Mouse (Mus musculus) CH12.LX (cell line): ENCODE measurements at regions not wholly inside any gene's neighbourhood (a gene's known extent, or its start where the extent isn't known, plus 50 kb on each side); places are given as distances from the start of the nearest gene placed in this dataset.

Experiments used
- DNase-seq: peaks from one replicate; pipeline ENCODE4 v3.0.0-alpha.2; 2013; ENCODE audit errors: extremely low read depth
- H3K27ac ChIP-seq: 2 replicates; pipeline ENCODE4 v1.5.1; 2012; ENCODE audit warnings: low read depth, mild to moderate bottlenecking, control low read depth, moderate library complexity; ENCODE audit not compliant: insufficient read depth
- H3K27me3 ChIP-seq: replicated peaks from 2 replicates; pipeline ENCODE3; 2012; ENCODE audit warnings: inconsistent platforms
- H3K36me3 ChIP-seq, 2 experiments: replicated peaks in 1 of 2; 2 replicates each; pipeline versions ENCODE3 to v1.6.1; 2012; ENCODE audit warnings: inconsistent platforms in 1 of 2, low read length in 1 of 2, mild to moderate bottlenecking in 1 of 2, mixed read lengths in 1 of 2, moderate library complexity in 1 of 2; ENCODE audit not compliant: control insufficient read depth in 1 of 2, insufficient read depth in 1 of 2
- H3K4me1 ChIP-seq, 2 experiments: 2 replicates each; pipeline ENCODE4 v1.6.1; 2012; ENCODE audit warnings: inconsistent platforms in 1 of 2, moderate library complexity in 1 of 2; ENCODE audit not compliant: insufficient read depth in 2 of 2, control insufficient read depth in 1 of 2
- H3K4me2 ChIP-seq: 2 replicates; pipeline ENCODE4 v1.6.1; 2012; ENCODE audit warnings: low read depth, mild to moderate bottlenecking, control low read depth; ENCODE audit not compliant: poor library complexity, insufficient read depth, severe bottlenecking
- H3K4me3 ChIP-seq, 3 experiments: fragments of 150-350 bp in 1 of 3; sonication (generic) in 1 of 3; replicated peaks in 1 of 3; 2 replicates each; pipeline versions ENCODE3 to v1.5.1; 2011 to 2012; ENCODE audit warnings: low read depth in 2 of 3, low read length in 2 of 3, mild to moderate bottlenecking in 2 of 3, moderate library complexity in 2 of 3, control low read depth in 1 of 3, improper control_type of control experiment in 1 of 3, inconsistent platforms in 1 of 3, mixed read lengths in 1 of 3; ENCODE audit not compliant: poor library complexity in 1 of 3
- H3K79me2 ChIP-seq: replicated peaks from 2 replicates; pipeline ENCODE4 v1.6.1; 2012; ENCODE audit warnings: mild to moderate bottlenecking, moderate library complexity; ENCODE audit not compliant: control insufficient read depth, poor library complexity, insufficient read depth, severe bottlenecking; ENCODE audit errors: extremely low read depth
- H3K9ac ChIP-seq: 2 replicates; pipeline ENCODE4 v1.6.1; 2012; ENCODE audit warnings: low read depth, mild to moderate bottlenecking, control low read depth, moderate library complexity; ENCODE audit not compliant: insufficient read depth
- H3K9me3 ChIP-seq: replicated peaks from 2 replicates; pipeline ENCODE3; 2012; ENCODE audit warnings: low read length, inconsistent platforms, mixed read lengths
- BHLHE40 ChIP-seq: IDR thresholded peaks from 2 replicates; pipeline ENCODE4 v1.6.1; 2011; ENCODE audit warnings: mild to moderate bottlenecking, low read depth, low read length, improper control_type of control experiment
- CHD1 ChIP-seq: IDR thresholded peaks from 2 replicates; pipeline ENCODE4 v1.6.1; 2012; ENCODE audit warnings: low read depth, low read length, improper control_type of control experiment, inconsistent platforms
- EP300 ChIP-seq: IDR thresholded peaks from 2 replicates; pipeline ENCODE4 v1.6.1; 2011; ENCODE audit warnings: low read length, improper control_type of control experiment
- ETS1 ChIP-seq: conservative IDR thresholded peaks from 2 replicates; pipeline ENCODE4 v1.6.1; 2012; ENCODE audit warnings: low read depth, mild to moderate bottlenecking, inconsistent platforms, low read length, improper control_type of control experiment, moderate library complexity
- GABPA ChIP-seq: IDR thresholded peaks from 2 replicates; pipeline ENCODE4 v1.6.1; 2012; ENCODE audit warnings: low read depth, low read length, improper control_type of control experiment, inconsistent platforms; ENCODE audit not compliant: insufficient replicate concordance
- IRF4 ChIP-seq: IDR thresholded peaks from 2 replicates; pipeline ENCODE4 v1.6.1; 2014; ENCODE audit warnings: low read depth, mild to moderate bottlenecking, inconsistent platforms, low read length, improper control_type of control experiment
- MAFK ChIP-seq: IDR thresholded peaks from 2 replicates; pipeline ENCODE4 v1.6.1; 2011; ENCODE audit warnings: low read length, improper control_type of control experiment; ENCODE audit not compliant: insufficient replicate concordance
- MAX ChIP-seq: IDR thresholded peaks from 2 replicates; pipeline ENCODE4 v1.6.1; 2011; ENCODE audit warnings: low read length, improper control_type of control experiment
- MAZ ChIP-seq: IDR thresholded peaks from 2 replicates; pipeline ENCODE4 v1.6.1; 2012; ENCODE audit warnings: low read depth, mild to moderate bottlenecking, inconsistent platforms, low read length, improper control_type of control experiment, moderate library complexity
- MEF2A ChIP-seq: IDR thresholded peaks from 2 replicates; pipeline ENCODE4 v1.6.1; 2014; ENCODE audit warnings: low read depth, mild to moderate bottlenecking, inconsistent platforms, low read length, improper control_type of control experiment, borderline replicate concordance
- MXI1 ChIP-seq: IDR thresholded peaks from 2 replicates; pipeline ENCODE4 v1.6.1; 2011; ENCODE audit warnings: mild to moderate bottlenecking, low read depth, low read length, improper control_type of control experiment
- MYC ChIP-seq: IDR thresholded peaks from 2 replicates; pipeline ENCODE4 v1.6.1; 2011; ENCODE audit warnings: low read depth, mild to moderate bottlenecking, improper control_type of control experiment, low read length
- NELFE ChIP-seq: IDR thresholded peaks from 2 replicates; pipeline ENCODE4 v1.6.1; 2011; ENCODE audit warnings: low read depth, low read length, improper control_type of control experiment
- POLR2AphosphoS2 ChIP-seq: IDR thresholded peaks from 2 replicates; pipeline ENCODE4 v1.6.1; 2011; ENCODE audit warnings: low read depth, low read length, improper control_type of control experiment
- RCOR1 ChIP-seq: conservative IDR thresholded peaks from 2 replicates; pipeline ENCODE4 v1.6.1; 2012; ENCODE audit warnings: low read depth, mild to moderate bottlenecking, inconsistent platforms, low read length, improper control_type of control experiment
- UBTF ChIP-seq: IDR thresholded peaks from 2 replicates; pipeline ENCODE4 v1.6.1; 2012; ENCODE audit warnings: low read depth, mild to moderate bottlenecking, inconsistent platforms, low read length, improper control_type of control experiment, moderate library complexity
- USF1 ChIP-seq: IDR thresholded peaks from 2 replicates; pipeline ENCODE4 v1.6.1; 2014; ENCODE audit warnings: low read depth, mild to moderate bottlenecking, inconsistent platforms, low read length, improper control_type of control experiment
- USF2 ChIP-seq: conservative IDR thresholded peaks from 2 replicates; pipeline ENCODE4 v1.6.1; 2011; ENCODE audit warnings: low read depth, low read length, improper control_type of control experiment
- ZKSCAN1 ChIP-seq: IDR thresholded peaks from 2 replicates; pipeline ENCODE4 v1.6.1; 2012; ENCODE audit warnings: low read depth, inconsistent platforms, low read length, improper control_type of control experiment, borderline replicate concordance
- ZMIZ1 ChIP-seq: IDR thresholded peaks from 2 replicates; pipeline ENCODE4 v1.6.1; 2012; ENCODE audit warnings: low read depth, mild to moderate bottlenecking, inconsistent platforms, low read length, improper control_type of control experiment
- ZNF384 ChIP-seq: IDR thresholded peaks from 2 replicates; pipeline ENCODE4 v1.6.1; 2012; ENCODE audit warnings: low read depth, low read length, improper control_type of control experiment, inconsistent platforms
- dilution Hi-C: fragments of 300-500 bp; cut with MboI; formaldehyde crosslinking; loops from 2 replicates; pipeline ENCODE4 v1.14.3; 2020; ENCODE audit warnings: low sequenced_read_pairs; ENCODE audit not compliant: extremely low pct_unique_long_range_greater_than_20kb, extremely low pct_ligation_motif_present
- in situ Hi-C: fragments of 300-500 bp; cut with MboI; formaldehyde crosslinking; loops from 3 replicates; pipeline ENCODE4 v1.14.3; 2019; ENCODE audit warnings: low sequenced_read_pairs, low pct_ligation_motif_present, low pct_unique_long_range_greater_than_20kb, mixed read lengths

GRCm38 (mm10) chr12:90623426-90623825, 114.8 kb downstream of the Dio2 start:
- H3K9me3 ChIP-seq, result no peaks in the 10 kb centered on the region
- dilution Hi-C loops (no loop called here), in situ Hi-C loops (no loop called here)
- no peak for DNase-seq
- no peak overlapping the region for H3K27ac ChIP-seq
- H3K4me2 ChIP-seq, result no peak overlapping the region
- no peaks in the 10 kb centered on the region for H3K36me3 ChIP-seq
- H3K4me1 ChIP-seq, result no peaks in the 10 kb centered on the region
- H3K9ac ChIP-seq, result no peak overlapping the region
- H3K27me3 ChIP-seq, result no peaks in the 10 kb centered on the region
- no peaks in the 10 kb centered on the region for H3K79me2 ChIP-seq
- no peak overlapping the region for H3K4me3 ChIP-seq
- TF ChIP-seq GABPA (no peak), USF2 (no peak), ZMIZ1 (no peak), UBTF (no peak), ETS1 (no peak), MXI1 (no peak), IRF4 (no peak), MYC (no peak), CHD1 (no peak), ZNF384 (no peak), NELFE (no peak), USF1 (no peak), RCOR1 (no peak), POLR2AphosphoS2 (no peak), EP300 (no peak), BHLHE40 (no peak), ZKSCAN1 (no peak), MEF2A (no peak), MAFK (no peak)

- TF ChIP-seq MAX, result no peak
- no peak for TF ChIP-seq MEF2A
- no peak for TF ChIP-seq MAZ
- no peak for TF ChIP-seq IRF4
- TF ChIP-seq CHD1, result no peak
- dilution Hi-C loops, result no loop called here
- no peak overlapping the region for H3K9ac ChIP-seq
Measured at GRCm38 (mm10) chr12:90608810-90609209, 129.4 kb downstream of the Dio2 start.

More at GRCm38 (mm10) chr12:90608810-90609209, 129.4 kb downstream of the Dio2 start:
- Histone ChIP-seq H3K4me3 (no peak overlapping the region), H3K27ac (no peak overlapping the region), H3K4me2 (no peak overlapping the region), H3K4me1 (no peaks in the 10 kb centered on the region), H3K9me3 (no peaks in the 10 kb centered on the region), H3K79me2 (no peaks in the 10 kb centered on the region), H3K36me3 (no peaks in the 10 kb centered on the region), H3K27me3 (no peaks in the 10 kb centered on the region)
- in situ Hi-C loops, result no loop called here
- no peak for DNase-seq
